ENCODE assay signal across 8 mouse cellular contexts in the genomic region with DNA sequence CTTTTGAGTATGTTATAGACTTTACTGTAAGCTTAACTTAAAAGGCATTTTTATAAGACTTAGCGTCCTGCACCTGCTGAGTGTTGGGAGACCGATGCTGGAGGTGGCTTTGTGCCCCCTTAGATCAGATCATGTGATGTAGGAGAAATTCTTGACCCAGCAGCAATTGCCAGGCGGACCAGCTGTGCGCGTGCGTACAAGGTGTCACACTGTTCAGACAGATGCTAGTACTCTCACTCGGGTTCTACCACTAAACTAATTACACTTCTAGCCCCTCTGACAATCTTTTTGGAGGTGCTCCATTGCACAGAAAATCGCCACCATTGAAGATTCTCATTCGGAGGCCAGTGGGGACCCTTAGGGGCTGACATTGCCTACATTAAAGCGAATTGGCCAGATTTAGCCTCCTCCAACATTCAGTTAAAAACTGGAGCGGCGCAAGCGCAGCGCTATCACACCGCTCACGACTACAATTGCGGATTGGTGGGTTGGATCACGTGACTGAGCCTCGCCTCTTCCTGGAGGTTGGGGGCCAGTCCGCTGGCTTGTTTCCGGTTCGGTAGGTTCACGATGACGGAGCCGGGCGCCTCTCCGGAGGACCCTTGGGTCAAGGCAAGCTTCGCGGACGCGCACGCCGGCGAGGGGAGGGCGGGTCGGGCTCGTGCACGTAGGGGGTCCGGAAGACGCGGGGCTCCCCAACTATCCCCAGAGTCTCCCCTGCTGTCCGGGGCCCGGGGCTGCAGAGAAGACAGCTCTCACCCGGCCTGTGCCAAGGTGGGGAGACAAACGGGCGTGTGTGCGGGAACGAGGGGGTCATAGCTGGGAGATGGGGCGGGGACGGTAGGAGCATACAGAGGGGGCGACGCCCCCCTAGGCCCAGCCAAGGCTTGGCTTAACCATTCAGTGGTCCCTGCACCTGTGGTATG. TPM values are rescaled to one million over a fixed set of nuclear protein-coding genes. Genes with fewer than 3 reads are reported as not detected.
A peak's percentile ranks its signal among the peaks of the same experiment; 100 is the strongest.
DNase-seq lines count a peak whose midpoint lies in the region; ATAC-seq lines count a peak whose summit lies in the region.

A gene (plus strand): TSS at position 522 of the 926 bp plus-strand sequence.

- no peaks in the 10 kb centered on the region for H3K27me3 ChIP-seq in megakaryocyte, embryonic 14.5 days (replicated peaks)

- H3K4me1 ChIP-seq in megakaryocyte, embryonic 14.5 days = peaks cover 71% of the 10 kb centered on the region

- no peaks in the 10 kb centered on the region for H3K9me3 ChIP-seq in megakaryocyte, embryonic 14.5 days

- peak; percentile 95 for DNase-seq in ZHBTc4 (ENCODE audit: low read depth, low spot score)
- DNase-seq in gastrocnemius, adult 8-10 months (ENCODE audit: low spot score in 2 of 2) = peak; percentile 75 to 83
- peak; percentile 81 for DNase-seq in hindlimb bud, embryonic 11.5 days (ENCODE audit: extremely low spot score, low read depth, low spot score)
- peak; percentile 89 to 92 for DNase-seq in left cerebral cortex, adult 8-10 months (ENCODE audit: low spot score in 2 of 2)
- DNase-seq in right cerebral cortex, postnatal 10 days (ENCODE audit: low spot score in 2 of 2) = peak; percentile 96 to 97
- peak; percentile 80 for DNase-seq in urinary bladder, postnatal 25 days (ENCODE audit: low spot score)

- peak within 1 kb of the TSS; percentile 92 for H3K4me3 ChIP-seq in megakaryocyte, embryonic 14.5 days (replicated peaks)

- peaks cover 74% of the 10 kb centered on the region for H3K36me3 ChIP-seq in megakaryocyte, embryonic 14.5 days (replicated peaks; ENCODE audit: low read length)

- peak; percentile 68 for ATAC-seq in common myeloid progenitor, adult 5-6 weeks (replicated peaks; ENCODE audit: low read depth, poor library complexity, severe bottlenecking)

RNA-seq across cellular contexts. Expression of the gene that starts here (rescaled TPM):
- total RNA-seq in common myeloid progenitor, adult 5-6 weeks (2017) = 30.0 and 31.1 TPM in 2 replicates
- 10 to 100 TPM in 2 of 4 experiments, 1 to 10 TPM in 2; 8.0 to 12.3 (median 9.4) TPM for total RNA-seq in gastrocnemius, adult 8-10 months (2022)
- 10 to 100 TPM; 31.1 to 41.9 (median 37.1) TPM for total RNA-seq in left cerebral cortex, adult 8-10 months (2022)
- polyA plus RNA-seq in megakaryocyte, embryonic 14.5 days (2012; ENCODE audit: insufficient read depth, low replicate concordance) = 2.8 and 12.4 TPM in 2 replicates

Comparison
In these comparisons a context has a peak if more than half of its experiments do, and no peak if none do; other contexts are left out.
1. Peak in every context shown above with its lines: DNase-seq, ATAC-seq and H3K4me3 ChIP-seq.